Mouse (Mus musculus) liver, adult 2 months (tissue): ENCODE measurements around the gene Slc5a3. TPM values are rescaled to one million over a fixed set of nuclear protein-coding genes. Genes with fewer than 3 reads are reported as not detected.

ENCODE experiments used
- DNase-seq: peaks from one replicate; pipeline ENCODE4 v3.0.0-alpha.2; 2011; ENCODE audit warnings: low read depth, low spot score; ENCODE audit errors: extremely low read depth
- H3K27ac ChIP-seq: fragments of 200-500 bp; replicated peaks from 2 replicates; pipeline ENCODE4 v1.5.1; 2012; ENCODE audit warnings: low read depth, mild to moderate bottlenecking, control low read depth, inconsistent platforms, low read length; ENCODE audit not compliant: insufficient read depth
- H3K27me3 ChIP-seq: fragments of 200-500 bp; 2 replicates; pipeline ENCODE4 v1.6.1; 2012; ENCODE audit warnings: mild to moderate bottlenecking, moderate library complexity, low read length, inconsistent platforms; ENCODE audit not compliant: control insufficient read depth, insufficient read depth
- H3K36me3 ChIP-seq: fragments of 200-500 bp; 2 replicates; pipeline ENCODE4 v1.6.1; 2012; ENCODE audit warnings: low read length, inconsistent platforms; ENCODE audit not compliant: control insufficient read depth, insufficient read depth
- H3K4me1 ChIP-seq: fragments of 200-500 bp; 2 replicates; pipeline ENCODE4 v1.6.1; 2011; ENCODE audit warnings: low read length; ENCODE audit not compliant: control insufficient read depth, insufficient read depth
- H3K4me3 ChIP-seq: fragments of 200-500 bp; 2 replicates; pipeline ENCODE4 v1.5.1; 2011; ENCODE audit warnings: low read depth, mild to moderate bottlenecking, control low read depth, low read length, moderate library complexity; ENCODE audit not compliant: insufficient read depth
- H3K79me2 ChIP-seq: fragments of 200-500 bp; 2 replicates; pipeline ENCODE4 v1.6.1; 2012; ENCODE audit warnings: inconsistent platforms, mild to moderate bottlenecking, low read length, moderate library complexity; ENCODE audit not compliant: control insufficient read depth, insufficient read depth
- H3K9ac ChIP-seq: fragments of 200-500 bp; 2 replicates; pipeline ENCODE4 v1.6.1; 2012; ENCODE audit warnings: low read depth, mild to moderate bottlenecking, control low read depth, inconsistent platforms, low read length
- CTCF ChIP-seq: fragments of 200-500 bp; IDR thresholded peaks from 2 replicates; pipeline ENCODE4 v1.5.1; 2011; ENCODE audit warnings: low read depth, low read length, control low read depth
- POLR2A ChIP-seq: fragments of 200-500 bp; IDR thresholded peaks from 2 replicates; pipeline ENCODE4 v1.6.1; 2011; ENCODE audit warnings: low read length, control low read depth; ENCODE audit not compliant: insufficient read depth; ENCODE audit errors: extremely low read depth
- WGBS: fragments of 180-500 bp; shearing (Covaris S2); methylation state at CpG from one replicate; pipeline ENCODE4 v1.1.7; 2018; 5-methylcytosine and 5-hydroxymethylcytosine counted together
- polyA plus RNA-seq: library from polyadenylated mRNA; depleted of rRNA; stranded (reverse); fragments of >200 nt; gene quantifications from 2 replicates; pipeline ENCODE4 v1.2.3, GENCODE M21; 2012
- total RNA-seq: library from RNA; depleted of rRNA; stranded (reverse); fragments of >200 nt; gene quantifications from 2 replicates; pipeline ENCODE4 v1.2.3, GENCODE M21; 2014

Slc5a3 gene
- total and polyA plus RNA-seq, 2 experiments = 0.53 to 3.8 TPM

DNA sequence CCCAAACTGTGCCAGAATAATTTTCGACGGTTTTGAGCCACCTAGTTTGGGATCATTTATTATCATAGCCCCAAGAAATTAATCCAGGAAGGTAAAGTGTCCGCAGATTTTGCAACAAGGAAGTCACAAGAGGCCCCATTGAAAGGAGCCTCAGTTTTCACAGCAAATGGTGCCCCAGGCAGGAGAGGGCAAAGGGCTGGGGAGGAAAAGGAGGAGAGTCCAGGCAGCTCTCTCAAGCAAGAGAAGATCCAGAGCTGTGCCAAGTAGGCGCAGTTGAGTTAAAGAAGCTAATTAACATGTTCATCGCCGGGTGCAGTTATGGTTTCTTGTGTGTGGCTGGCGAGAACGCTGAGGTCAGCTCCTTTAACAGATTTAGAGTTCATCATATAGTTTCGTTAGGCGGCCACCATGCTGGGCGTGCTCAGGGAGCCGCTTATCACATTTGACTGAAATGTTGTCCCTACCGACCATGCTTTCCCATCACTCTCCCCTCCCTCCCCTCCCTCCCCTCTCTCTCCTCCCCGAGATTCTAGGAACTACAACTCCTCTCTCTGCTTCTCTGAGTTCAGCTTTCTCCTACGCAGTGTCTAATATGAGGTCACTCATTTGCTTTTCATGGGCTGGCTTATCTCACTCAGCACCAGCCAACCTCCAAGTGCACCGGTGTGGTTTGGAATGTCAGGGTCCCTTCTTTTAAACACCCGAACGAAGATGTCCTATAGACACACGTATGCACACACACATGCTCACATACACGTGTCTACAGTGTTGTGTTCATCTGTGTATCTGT, 35.4 kb upstream of the Slc5a3 start:
- no peak overlapping the region for H3K9ac ChIP-seq
- TF ChIP-seq POLR2A (no peak), CTCF (no peak)
- H3K4me3 ChIP-seq = no peak overlapping the region
- WGBS = 70% methylated on average over 20 of the region's 20 CpGs
- no peak for DNase-seq
- H3K79me2 ChIP-seq = no peaks in the 10 kb centered on the region
- H3K36me3 ChIP-seq = no peaks in the 10 kb centered on the region
- H3K27ac ChIP-seq = no peak overlapping the region
- no peaks in the 10 kb centered on the region for H3K27me3 ChIP-seq
- no peaks in the 10 kb centered on the region for H3K4me1 ChIP-seq

DNA sequence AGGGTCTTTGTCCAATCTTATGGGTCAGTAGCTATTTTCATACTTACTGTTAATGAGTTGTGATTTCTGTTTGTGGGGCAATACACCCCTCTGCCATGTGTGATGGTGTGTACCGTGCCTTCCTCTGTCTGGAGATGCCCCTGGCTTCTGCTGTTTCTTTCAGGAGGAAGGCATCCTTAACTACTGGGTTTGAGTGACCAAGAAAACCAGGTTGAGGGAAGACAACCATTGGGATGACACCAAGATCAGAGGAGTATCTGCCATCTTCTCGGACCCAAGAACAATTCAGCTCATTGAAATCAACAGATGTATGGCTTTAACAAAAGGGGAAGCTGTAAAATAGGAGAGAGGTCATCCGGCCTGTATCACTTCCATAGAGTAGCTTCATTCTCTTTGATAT, 24.8 kb upstream of the Slc5a3 start:
- WGBS = 80% methylated on average over 3 of the region's 3 CpGs
- no peaks in the 10 kb centered on the region for H3K79me2 ChIP-seq
- H3K36me3 ChIP-seq = no peaks in the 10 kb centered on the region
- TF ChIP-seq POLR2A (no peak), CTCF (no peak)
- no peak overlapping the region for H3K9ac ChIP-seq
- H3K4me1 ChIP-seq = no peaks in the 10 kb centered on the region
- no peak for DNase-seq
- H3K27me3 ChIP-seq = no peaks in the 10 kb centered on the region
- H3K27ac ChIP-seq = no peak overlapping the region
- no peak overlapping the region for H3K4me3 ChIP-seq

DNA sequence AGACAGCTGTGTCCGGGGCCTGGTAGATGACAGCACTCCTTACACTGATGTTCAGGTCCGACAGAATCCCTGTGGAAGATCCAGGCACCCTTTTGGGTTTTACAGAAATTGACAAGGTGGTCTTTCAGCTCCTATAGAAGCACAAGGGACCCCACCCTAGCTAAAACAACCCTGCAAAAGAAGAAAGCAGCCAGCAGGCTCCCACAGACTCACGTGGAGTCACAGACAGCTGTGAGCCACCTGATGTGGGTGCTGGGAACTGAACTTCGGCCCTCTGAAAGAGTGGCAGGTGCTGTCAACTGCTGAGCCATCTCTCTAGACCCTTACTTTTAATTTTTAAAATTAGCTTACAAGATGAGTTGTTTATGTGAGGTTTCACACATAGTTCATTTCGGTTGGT, 23.4 kb upstream of the Slc5a3 start:
- H3K4me3 ChIP-seq = no peak overlapping the region
- H3K79me2 ChIP-seq = no peaks in the 10 kb centered on the region
- no peak overlapping the region for H3K9ac ChIP-seq
- no peaks in the 10 kb centered on the region for H3K36me3 ChIP-seq
- no peak overlapping the region for H3K27ac ChIP-seq
- DNase-seq = no peak
- H3K27me3 ChIP-seq = no peaks in the 10 kb centered on the region
- WGBS = 79% methylated on average over 5 of the region's 5 CpGs
- H3K4me1 ChIP-seq = no peaks in the 10 kb centered on the region
- TF ChIP-seq CTCF (no peak), POLR2A (no peak)

DNA sequence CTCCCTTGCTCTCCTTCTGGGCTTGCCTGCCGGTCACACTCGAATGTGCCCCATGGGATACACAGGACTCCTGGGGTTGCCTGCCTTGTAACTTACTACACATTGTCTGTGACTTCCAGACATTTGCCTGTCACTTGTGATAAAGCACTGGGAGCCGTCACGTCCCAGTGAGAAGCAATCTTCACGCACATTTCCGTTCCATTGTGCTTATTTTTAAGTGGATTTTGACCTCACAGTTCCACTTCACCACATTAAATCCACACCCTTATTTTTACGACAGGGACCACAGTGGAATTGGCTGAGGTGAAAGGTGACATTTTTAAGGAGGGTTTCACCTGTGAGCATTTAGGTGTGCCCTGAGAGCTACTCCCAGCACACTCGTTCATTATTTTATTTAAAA, 21.4 kb upstream of the Slc5a3 start:
- no peaks in the 10 kb centered on the region for H3K27me3 ChIP-seq
- H3K27ac ChIP-seq = no peak overlapping the region
- WGBS = 71% methylated on average over 8 of the region's 8 CpGs
- no peaks in the 10 kb centered on the region for H3K36me3 ChIP-seq
- H3K4me3 ChIP-seq = no peak overlapping the region
- no peak overlapping the region for H3K9ac ChIP-seq
- TF ChIP-seq POLR2A (no peak), CTCF (no peak)
- no peaks in the 10 kb centered on the region for H3K4me1 ChIP-seq
- H3K79me2 ChIP-seq = no peaks in the 10 kb centered on the region
- no peak for DNase-seq

DNA sequence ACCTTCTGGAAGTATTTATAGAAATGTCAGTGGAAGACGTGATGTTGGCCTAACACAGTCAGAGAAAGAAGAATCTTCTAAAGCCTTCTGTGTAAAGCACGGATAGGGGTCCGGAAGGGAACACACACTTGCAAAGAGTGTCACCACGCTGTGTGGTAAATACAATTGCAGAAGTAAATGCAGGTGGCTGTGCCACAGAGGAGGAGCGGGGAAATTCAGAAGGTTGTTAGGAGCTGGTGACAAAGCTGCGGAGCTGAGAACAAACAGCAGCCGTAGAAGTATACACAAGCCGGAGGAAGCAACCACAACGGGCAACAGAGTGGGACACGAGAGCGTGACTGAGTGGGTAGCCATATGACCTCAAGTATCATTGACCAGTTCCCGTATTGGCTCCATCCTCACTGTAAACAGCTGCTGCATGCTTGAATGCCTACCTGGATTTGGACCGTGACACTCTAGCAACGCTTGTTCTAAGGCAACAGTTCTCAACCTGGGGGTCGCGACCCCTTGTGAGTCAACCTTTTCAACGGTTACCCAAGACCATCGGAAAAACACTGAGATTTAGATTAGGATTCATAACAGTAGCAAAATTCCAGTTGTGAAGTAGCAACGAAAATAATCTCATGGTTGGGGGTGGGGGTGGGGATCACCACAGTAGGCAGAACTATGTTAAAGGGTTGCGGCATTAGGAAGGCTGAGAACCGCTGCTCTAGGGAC, 20.1 kb upstream of the Slc5a3 start:
- H3K9ac ChIP-seq = no peak overlapping the region
- no peak overlapping the region for H3K27ac ChIP-seq
- WGBS = 71% methylated on average over 21 of the region's 21 CpGs
- H3K27me3 ChIP-seq = no peaks in the 10 kb centered on the region
- no peaks in the 10 kb centered on the region for H3K4me1 ChIP-seq
- H3K4me3 ChIP-seq = no peak overlapping the region
- TF ChIP-seq CTCF (no peak), POLR2A (no peak)
- DNase-seq = no peak
- no peaks in the 10 kb centered on the region for H3K36me3 ChIP-seq
- H3K79me2 ChIP-seq = no peaks in the 10 kb centered on the region

DNA sequence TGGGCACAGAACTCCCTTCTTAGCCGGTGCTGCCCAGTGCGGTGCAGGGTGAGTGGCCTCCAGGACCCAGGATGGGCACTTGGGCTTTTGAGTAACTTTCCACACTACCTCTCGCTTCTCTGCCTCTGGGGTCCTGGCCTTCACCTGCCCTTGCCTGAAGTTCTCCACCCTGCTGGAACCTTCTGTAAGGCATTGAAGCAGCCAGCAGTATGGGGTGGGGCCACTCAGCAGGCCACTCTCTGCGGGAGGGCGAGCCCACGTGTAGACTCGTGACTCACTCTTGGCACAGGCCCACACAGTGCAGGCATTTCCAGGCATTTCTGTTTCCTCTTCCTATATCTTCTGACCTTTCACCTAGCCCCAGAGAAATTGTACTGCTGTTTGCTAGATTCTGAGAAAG, 18.7 kb upstream of the Slc5a3 start:
- no peaks in the 10 kb centered on the region for H3K27me3 ChIP-seq
- H3K36me3 ChIP-seq = no peaks in the 10 kb centered on the region
- no peak for DNase-seq
- H3K27ac ChIP-seq = no peak overlapping the region
- TF ChIP-seq CTCF (no peak), POLR2A (no peak)
- H3K4me3 ChIP-seq = no peak overlapping the region
- 75% methylated on average over 7 of the region's 7 CpGs for WGBS
- no peaks in the 10 kb centered on the region for H3K4me1 ChIP-seq
- H3K79me2 ChIP-seq = no peaks in the 10 kb centered on the region
- no peak overlapping the region for H3K9ac ChIP-seq
